Mouse (Mus musculus) lung, postnatal 10 days (tissue): Measurements from ENCODE around the gene Gm11985.
A peak's percentile ranks its signal among the peaks of the same experiment; 100 is the strongest.

ENCODE experiments used
- DNase-seq: peaks from one replicate; pipeline ENCODE4 v3.0.0; 2021

Gene Gm11985

DNA sequence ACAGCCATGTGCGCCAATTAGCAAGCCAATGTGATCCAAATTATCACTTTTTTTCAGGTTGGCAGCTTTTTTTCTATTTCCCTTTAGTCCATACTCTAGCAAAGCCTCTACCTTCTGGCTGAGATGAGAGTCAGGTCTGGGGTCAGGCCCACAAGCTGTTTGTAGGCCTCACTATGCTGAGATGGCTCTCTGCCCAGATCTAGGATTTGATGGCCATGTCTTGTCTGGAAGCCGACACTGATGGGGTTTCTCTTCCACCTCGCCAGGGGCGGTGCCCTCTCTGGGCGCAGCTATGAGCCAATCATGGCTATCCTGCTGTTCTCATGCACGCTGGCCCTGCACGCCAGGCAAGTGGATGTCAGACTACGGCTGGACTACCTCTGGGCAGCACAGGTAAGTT, 37.9 kb downstream of the Gm11985 start:
- DNase-seq: no peak

DNA sequence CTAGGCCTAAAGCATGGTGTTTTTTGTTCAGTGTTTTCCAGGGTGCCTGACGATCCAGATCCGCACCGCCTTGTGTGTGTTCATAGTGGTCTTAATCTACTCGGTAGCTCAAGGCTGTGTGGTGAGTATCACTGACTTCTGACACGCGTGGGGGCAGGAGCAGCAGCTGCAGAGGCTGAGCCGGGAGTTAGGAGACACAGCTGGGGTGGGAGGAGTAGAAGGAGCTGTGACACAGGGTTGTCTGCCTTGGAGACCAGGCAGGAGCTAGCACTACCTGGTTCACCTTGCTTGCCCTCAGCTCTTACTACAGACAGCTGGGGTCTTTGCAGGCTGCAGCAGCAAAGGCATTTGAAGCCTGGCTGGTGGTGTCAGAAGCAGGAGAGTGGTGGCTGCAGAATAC, 38.9 kb downstream of the Gm11985 start:
- no peak for DNase-seq

- DNase-seq: no peak
Measured at GRCm38 (mm10) chr11:7147945-7148344, 40.4 kb downstream of the Gm11985 start.

DNA sequence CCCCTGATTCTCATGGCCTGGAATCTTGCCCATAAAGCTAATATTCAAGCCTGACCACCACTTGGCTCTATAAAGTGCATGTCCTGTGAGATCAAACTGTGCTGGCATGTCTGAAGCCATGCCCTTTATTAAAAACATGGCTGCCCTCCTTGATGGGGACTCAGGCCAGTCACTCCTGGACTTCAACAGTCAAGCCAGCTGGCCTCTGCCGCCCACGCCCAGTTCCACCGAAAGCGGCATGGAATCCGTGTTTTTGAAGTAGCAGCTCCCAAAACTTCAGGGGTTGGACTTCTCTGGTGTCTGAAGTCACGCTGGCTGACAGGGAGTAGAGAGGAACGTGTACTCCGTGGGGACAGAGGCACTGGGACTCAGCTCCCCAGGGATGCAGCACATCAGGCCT, 40.8 kb downstream of the Gm11985 start:
- no peak for DNase-seq

DNA sequence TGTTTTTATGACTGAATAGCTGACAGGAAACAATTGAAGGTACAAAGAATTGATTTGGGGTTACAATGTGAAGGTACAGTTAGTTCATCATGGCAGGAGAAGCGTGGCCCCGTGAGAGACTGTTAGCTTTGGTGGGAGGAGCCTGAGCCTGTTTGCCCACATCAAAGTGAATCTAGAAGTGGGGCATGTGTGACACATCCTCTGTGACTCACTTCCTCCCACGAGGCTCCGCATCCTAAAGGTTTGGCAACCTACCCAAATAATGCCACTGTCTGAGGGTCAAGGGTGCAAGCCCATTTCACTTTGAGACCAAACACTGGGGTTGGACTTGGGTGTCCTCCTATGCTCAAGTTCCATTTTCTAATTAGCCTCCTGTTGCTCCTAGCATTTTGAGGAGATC, 43.1 kb downstream of the Gm11985 start:
- peak; percentile 14 for DNase-seq

- DNase-seq: peak; percentile 45
Measured at GRCm38 (mm10) chr11:7144369-7144768, 44.0 kb downstream of the Gm11985 start.

- DNase-seq: peak; percentile 70
Measured at GRCm38 (mm10) chr11:7142725-7143124, 45.6 kb downstream of the Gm11985 start.

GRCm38 (mm10) chr11:7140449-7140848, 47.9 kb downstream of the Gm11985 start:
- peak; percentile 53 for DNase-seq

DNA sequence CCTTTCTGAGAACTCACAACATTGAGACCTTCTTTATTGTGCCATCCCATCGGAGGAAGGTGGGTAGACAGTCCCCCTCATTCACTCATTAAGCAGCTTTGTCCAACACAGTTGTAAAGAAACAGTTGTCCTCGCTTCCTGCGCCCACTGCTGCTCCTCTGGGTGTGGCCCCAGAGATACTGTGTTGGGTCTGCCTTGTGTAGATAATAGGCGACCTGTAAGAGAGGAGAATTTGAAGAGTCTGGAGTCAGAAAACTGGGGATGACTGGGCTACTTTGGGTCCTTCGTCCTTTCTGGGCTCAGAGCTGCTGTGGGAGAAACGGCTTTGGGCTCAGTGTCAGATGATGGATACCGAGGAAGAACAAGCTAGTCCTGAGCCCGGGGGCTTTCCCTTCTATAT, 50.0 kb downstream of the Gm11985 start:
- no peak for DNase-seq

DNA sequence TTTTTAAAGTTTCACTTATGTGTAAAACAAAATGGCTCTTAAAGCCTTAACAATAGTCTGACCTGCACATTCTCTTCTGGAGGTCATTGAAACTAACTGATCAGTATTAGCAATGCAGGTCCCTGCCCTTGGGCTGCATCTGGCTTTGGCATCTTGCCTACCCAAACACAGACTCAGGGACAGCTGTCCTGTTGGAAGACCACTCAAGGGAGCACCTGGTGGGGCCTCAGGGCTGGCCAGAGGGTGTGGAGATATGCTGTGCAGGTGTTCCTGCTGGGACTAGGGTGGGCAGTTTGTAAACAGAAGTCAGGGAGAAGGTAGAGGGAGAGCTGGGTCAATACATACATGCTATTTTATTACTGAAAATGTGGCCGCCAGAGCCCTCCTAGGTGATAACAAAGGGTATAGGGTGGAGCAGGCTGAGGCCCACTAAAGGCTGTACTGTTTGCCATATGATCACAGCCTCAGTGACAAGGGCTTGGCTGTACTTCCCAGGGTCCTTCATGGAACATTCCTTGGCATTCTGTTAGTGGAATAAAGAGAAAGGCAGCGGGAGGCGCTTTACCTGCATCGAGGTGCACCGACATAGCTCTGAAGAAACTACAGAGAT, 52.0 kb downstream of the Gm11985 start:
- no peak for DNase-seq

GRCm38 (mm10) chr11:7135763-7136162, 52.6 kb downstream of the Gm11985 start:
- peak; percentile 21 for DNase-seq

DNA sequence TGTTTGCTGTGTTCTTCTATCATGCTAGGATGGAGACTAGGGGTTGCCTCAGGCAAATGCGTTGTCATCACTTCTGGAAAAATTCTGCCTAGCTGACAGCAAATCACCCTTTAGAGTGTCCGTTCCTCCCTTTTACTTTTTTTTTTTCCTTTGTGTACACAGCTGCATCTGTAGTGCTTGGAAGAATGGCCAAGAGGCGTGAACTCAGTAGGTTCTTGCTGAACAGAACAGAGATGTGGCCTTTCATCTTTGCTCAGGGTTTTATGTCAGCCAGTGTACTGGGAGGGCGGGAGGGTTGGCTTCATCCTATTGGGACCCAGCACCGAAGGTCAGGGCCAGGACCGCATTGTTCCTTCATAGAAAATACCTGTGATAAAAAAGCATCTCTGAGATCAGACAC, 53.1 kb downstream of the Gm11985 start:
- no peak for DNase-seq

DNA sequence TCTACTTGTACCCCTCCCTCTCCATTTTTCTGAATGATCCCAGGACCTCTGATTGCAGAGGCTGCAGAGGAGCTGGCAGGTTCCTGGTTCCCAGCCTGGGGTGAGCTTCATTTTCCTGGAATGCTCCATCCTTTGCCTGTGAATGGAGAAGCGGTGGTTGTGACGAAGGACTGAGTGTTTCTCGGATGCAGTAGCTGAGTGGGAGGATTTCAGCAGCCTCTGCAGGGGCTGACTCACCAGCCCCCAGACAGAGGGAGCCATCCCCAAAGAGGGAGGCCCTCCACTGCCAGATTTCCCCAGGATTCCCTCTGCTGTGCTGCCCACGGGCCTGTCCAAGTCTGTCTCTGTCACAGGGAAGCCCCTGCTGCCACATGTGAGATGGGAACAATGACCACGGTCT, 54.0 kb downstream of the Gm11985 start:
- no peak for DNase-seq

- no peak for DNase-seq
Measured at GRCm38 (mm10) chr11:7133736-7134135, 54.6 kb downstream of the Gm11985 start.
